Mouse (Mus musculus) midbrain, embryonic 16.5 days (tissue): Measurements from ENCODE around the gene Pigv. TPM values are rescaled to one million over a fixed set of nuclear protein-coding genes. Genes with fewer than 3 reads are reported as not detected.

ENCODE experiments used
- ATAC-seq: fragments of 200-750 bp; cut with Nextera tagmentation; 2 replicates; pipeline ENCODE4 v1.8.0; 2017; ENCODE audit warnings: moderate TSS enrichment
- H3K27ac ChIP-seq: fragments of 300-500 bp; sonication (generic); 2 replicates; pipeline ENCODE4 v1.5.1; 2014; ENCODE audit warnings: mild to moderate bottlenecking, low read length, mixed read lengths
- H3K27me3 ChIP-seq: fragments of 300-500 bp; sonication (generic); 2 replicates; pipeline ENCODE4 v1.6.1; 2014; ENCODE audit warnings: low read depth, low read length, mixed read lengths; ENCODE audit not compliant: control insufficient read depth, insufficient read depth
- H3K36me3 ChIP-seq: fragments of 300-500 bp; sonication (generic); 2 replicates; pipeline ENCODE4 v1.6.1; 2014; ENCODE audit warnings: mild to moderate bottlenecking, low read length, moderate library complexity, mixed read lengths; ENCODE audit not compliant: control insufficient read depth, insufficient read depth
- H3K4me1 ChIP-seq: fragments of 300-500 bp; sonication (generic); 2 replicates; pipeline ENCODE4 v1.6.1; 2014; ENCODE audit warnings: mild to moderate bottlenecking, low read length, mixed read lengths; ENCODE audit not compliant: control insufficient read depth, insufficient read depth
- H3K4me2 ChIP-seq: fragments of 300-500 bp; sonication (generic); 2 replicates; pipeline ENCODE4 v1.6.1; 2014; ENCODE audit warnings: mild to moderate bottlenecking, low read length, mixed read lengths
- H3K4me3 ChIP-seq: fragments of 300-500 bp; sonication (generic); 2 replicates; pipeline ENCODE4 v1.5.1; 2014; ENCODE audit warnings: low read depth, mild to moderate bottlenecking, low read length, moderate library complexity, mixed read lengths
- H3K9ac ChIP-seq: fragments of 300-500 bp; sonication (generic); 2 replicates; pipeline ENCODE4 v1.6.1; 2014; ENCODE audit warnings: low read depth, low read length, mixed read lengths
- H3K9me3 ChIP-seq: fragments of 300-500 bp; sonication (generic); replicated peaks from 2 replicates; pipeline ENCODE4 v1.6.1; 2014; ENCODE audit warnings: mild to moderate bottlenecking, low read length, mixed read lengths; ENCODE audit not compliant: control insufficient read depth, poor library complexity, severe bottlenecking
- WGBS: fragments of 180-500 bp; shearing (Covaris S2); extraction: QIAGEN DNeasy Blood & Tissue Kit; methylation state at CpG from one replicate; pipeline ENCODE4 v1.1.7; 2014; 5-methylcytosine and 5-hydroxymethylcytosine counted together
- polyA plus RNA-seq: library from polyadenylated mRNA; unstranded; fragments of >200 nt; fragmentation: Nextera tagmentation; extraction: Ambion mirVana; gene quantifications from 2 replicates; pipeline ENCODE4 v1.2.1, GENCODE M21; 2015

The Pigv gene
- polyA plus RNA-seq = 14.7 and 18.5 TPM in 2 replicates

- peaks cover 24% of the 10 kb centered on the region for H3K4me1 ChIP-seq
- H3K27me3 ChIP-seq = no peaks in the 10 kb centered on the region
- WGBS = under 1% methylated on average over 44 of the region's 76 CpGs
- H3K27ac ChIP-seq = peak within 1 kb of the TSS; percentile 96
- peak; percentile 92 for ATAC-seq
- peak within 1 kb of the TSS; percentile 75 for H3K4me2 ChIP-seq
- H3K4me3 ChIP-seq = peak within 1 kb of the TSS; percentile 73
- H3K9me3 ChIP-seq = no peaks in the 10 kb centered on the region
- H3K9ac ChIP-seq = peak within 1 kb of the TSS; percentile 86
- H3K36me3 ChIP-seq = peaks cover 3% of the 10 kb centered on the region; the same call in 1 of the 2 replicates
Observed at GRCm38 (mm10) chr4:133671881-133672844, at the start of gene Pigv. TSS of gene Pigv (minus strand) at chr4:133672647.

GRCm38 (mm10) chr4:133719791-133720190 lies 47.3 kb upstream of the Pigv start:
- Histone ChIP-seq H3K36me3 (peaks cover 23% of the 10 kb centered on the region), H3K4me1 (0 out of 2 replicates have a peak, but pooled peaks cover 3% of the 10 kb centered on the region), H3K27ac (no peak overlapping the region), H3K4me3 (no peak overlapping the region), H3K4me2 (no peak overlapping the region), H3K9ac (no peak overlapping the region), H3K27me3 (no peaks in the 10 kb centered on the region), H3K9me3 (no peaks in the 10 kb centered on the region)
- WGBS = 92% methylated on average over 3 of the region's 3 CpGs
- ATAC-seq = no peak

- Histone ChIP-seq H3K4me2 (no peak overlapping the region), H3K9ac (no peak overlapping the region), H3K27ac (no peak overlapping the region), H3K4me3 (no peak overlapping the region), H3K27me3 (no peaks in the 10 kb centered on the region), H3K9me3 (no peaks in the 10 kb centered on the region), H3K36me3 (peaks cover 7% of the 10 kb centered on the region), H3K4me1 (0 out of 2 replicates have a peak, but pooled peaks cover 4% of the 10 kb centered on the region)
- no peak for ATAC-seq
- 89% methylated on average over 5 of the region's 5 CpGs for WGBS
Observed at GRCm38 (mm10) chr4:133712755-133713154, 40.3 kb upstream of the Pigv start.

GRCm38 (mm10) chr4:133711307-133712076 lies 39.0 kb upstream of the Pigv start:
- Histone ChIP-seq H3K4me2 (no peak overlapping the region), H3K27ac (no peak overlapping the region), H3K27me3 (no peaks in the 10 kb centered on the region), H3K9ac (no peak overlapping the region), H3K4me3 (no peak overlapping the region), H3K9me3 (no peaks in the 10 kb centered on the region), H3K4me1 (0 out of 2 replicates have a peak, but pooled peaks cover 4% of the 10 kb centered on the region), H3K36me3 (peaks cover 7% of the 10 kb centered on the region)
- ATAC-seq = no peak
- 85% methylated on average over 6 of the region's 6 CpGs for WGBS

- Histone ChIP-seq H3K4me1 (0 out of 2 replicates have a peak, but pooled peaks cover 4% of the 10 kb centered on the region), H3K9ac (no peak overlapping the region), H3K27me3 (no peaks in the 10 kb centered on the region), H3K27ac (no peak overlapping the region), H3K36me3 (peaks cover 7% of the 10 kb centered on the region), H3K4me3 (no peak overlapping the region), H3K9me3 (no peaks in the 10 kb centered on the region), H3K4me2 (no peak overlapping the region)
- no peak for ATAC-seq
- 36% methylated on average over 2 of the region's 2 CpGs for WGBS
Observed at GRCm38 (mm10) chr4:133709395-133709794, 36.9 kb upstream of the Pigv start.

GRCm38 (mm10) chr4:133707464-133707863 lies 35.0 kb upstream of the Pigv start:
- Histone ChIP-seq H3K36me3 (peaks cover 7% of the 10 kb centered on the region), H3K4me1 (0 out of 2 replicates have a peak, but pooled peaks cover 4% of the 10 kb centered on the region), H3K27me3 (no peaks in the 10 kb centered on the region), H3K4me2 (no peak overlapping the region), H3K27ac (no peak overlapping the region), H3K4me3 (no peak overlapping the region), H3K9ac (no peak overlapping the region), H3K9me3 (no peaks in the 10 kb centered on the region)
- ATAC-seq = no peak
- 65% methylated on average over 1 of the region's 1 CpGs for WGBS

- no peak overlapping the region for H3K4me2 ChIP-seq
- H3K9me3 ChIP-seq = no peaks in the 10 kb centered on the region
- peaks cover 7% of the 10 kb centered on the region for H3K36me3 ChIP-seq
- 78% methylated on average over 8 of the region's 8 CpGs for WGBS
- 0 out of 2 replicates have a peak, but pooled peaks cover 4% of the 10 kb centered on the region for H3K4me1 ChIP-seq
- H3K27me3 ChIP-seq = no peaks in the 10 kb centered on the region
- H3K4me3 ChIP-seq = no peak overlapping the region
- no peak for ATAC-seq
- 0 out of 2 replicates have a peak overlapping the region, but pooled peaks have one; percentile 47 for H3K27ac ChIP-seq
- no peak overlapping the region for H3K9ac ChIP-seq
Observed at GRCm38 (mm10) chr4:133706956-133707355, 34.5 kb upstream of the Pigv start.

GRCm38 (mm10) chr4:133705062-133705461 lies 32.6 kb upstream of the Pigv start:
- H3K36me3 ChIP-seq = 0 out of 2 replicates have a peak, but pooled peaks cover 4% of the 10 kb centered on the region
- H3K27ac ChIP-seq = no peak overlapping the region
- H3K9ac ChIP-seq = no peak overlapping the region
- H3K4me1 ChIP-seq = 0 out of 2 replicates have a peak, but pooled peaks cover 4% of the 10 kb centered on the region
- H3K27me3 ChIP-seq = no peaks in the 10 kb centered on the region
- no peak for ATAC-seq
- WGBS = 87% methylated on average over 4 of the region's 4 CpGs
- no peak overlapping the region for H3K4me3 ChIP-seq
- H3K4me2 ChIP-seq = no peak overlapping the region
- no peaks in the 10 kb centered on the region for H3K9me3 ChIP-seq
